Mouse (Mus musculus) neural tube, embryonic 11.5 days (tissue): ENCODE results near the gene Gm28051. TPM values are rescaled to one million over a fixed set of nuclear protein-coding genes. Genes with fewer than 3 reads are reported as not detected.

Source experiments
- ATAC-seq: fragments of 200-750 bp; cut with Nextera tagmentation; 2 replicates; pipeline ENCODE4 v1.8.0; 2017; ENCODE audit warnings: moderate number of reproducible peaks, mild to moderate bottlenecking, moderate TSS enrichment, moderate library complexity; ENCODE audit not compliant: insufficient read depth, low FRiP score, low TSS enrichment
- DNase-seq: peaks from one replicate; pipeline ENCODE4 v3.0.0-alpha.2; 2015; ENCODE audit warnings: low spot score
- H3K27ac ChIP-seq: fragments of 300-500 bp; sonication (generic); 2 replicates; pipeline ENCODE4 v1.5.1; 2014; ENCODE audit warnings: low read depth, mild to moderate bottlenecking, low read length
- H3K27me3 ChIP-seq: fragments of 300-500 bp; sonication (generic); 2 replicates; pipeline ENCODE4 v1.6.1; 2014; ENCODE audit warnings: mild to moderate bottlenecking, low read length, mixed read lengths; ENCODE audit not compliant: control insufficient read depth, insufficient read depth
- H3K36me3 ChIP-seq: fragments of 300-500 bp; sonication (generic); 2 replicates; pipeline ENCODE4 v1.6.1; 2014; ENCODE audit warnings: mild to moderate bottlenecking, low read length, moderate library complexity, mixed read lengths; ENCODE audit not compliant: control insufficient read depth, insufficient read depth
- H3K4me1 ChIP-seq: fragments of 300-500 bp; sonication (generic); 2 replicates; pipeline ENCODE4 v1.6.1; 2014; ENCODE audit warnings: low read length, mixed read lengths; ENCODE audit not compliant: control insufficient read depth, insufficient read depth
- H3K4me2 ChIP-seq: fragments of 300-500 bp; sonication (generic); 2 replicates; pipeline ENCODE4 v1.6.1; 2014; ENCODE audit warnings: low read depth, mild to moderate bottlenecking, moderate library complexity
- H3K4me3 ChIP-seq: fragments of 300-500 bp; sonication (generic); 2 replicates; pipeline ENCODE4 v1.5.1; 2014; ENCODE audit warnings: low read depth, low read length
- H3K9ac ChIP-seq: fragments of 300-500 bp; sonication (generic); 2 replicates; pipeline ENCODE4 v1.6.1; 2014; ENCODE audit warnings: mild to moderate bottlenecking, low read length
- H3K9me3 ChIP-seq: fragments of 300-500 bp; sonication (generic); 2 replicates; pipeline ENCODE4 v1.6.1; 2016; ENCODE audit warnings: low read length; ENCODE audit not compliant: control insufficient read depth
- WGBS: fragments of 180-500 bp; shearing (Covaris S2); extraction: QIAGEN DNeasy Blood & Tissue Kit; methylation state at CpG from one replicate; pipeline ENCODE4 v1.1.7; 2014; 5-methylcytosine and 5-hydroxymethylcytosine counted together
- polyA plus RNA-seq: library from polyadenylated mRNA; unstranded; fragments of >200 nt; fragmentation: Nextera tagmentation; extraction: Ambion mirVana; gene quantifications from 2 replicates; pipeline ENCODE4 v1.2.1, GENCODE M21; 2014

Gm28051 gene
- polyA plus RNA-seq, 1 experiment from 2014 or later = not detected

GRCm38 (mm10) chr12:102701691-102702207 is 55.8 kb downstream of the Gm28051 start:
- no peak overlapping the region for H3K27ac ChIP-seq
- no peak for DNase-seq
- no peak overlapping the region for H3K4me3 ChIP-seq
- no peak for ATAC-seq
- no peak overlapping the region for H3K4me2 ChIP-seq
- H3K27me3 ChIP-seq = no peaks in the 10 kb centered on the region
- H3K9ac ChIP-seq = no peak overlapping the region
- H3K4me1 ChIP-seq = peaks cover 36% of the 10 kb centered on the region
- 88% methylated on average over 5 of the region's 5 CpGs for WGBS
- no peaks in the 10 kb centered on the region for H3K9me3 ChIP-seq
- H3K36me3 ChIP-seq = no peaks in the 10 kb centered on the region

GRCm38 (mm10) chr12:102700453-102700852 is 57.1 kb downstream of the Gm28051 start:
- no peaks in the 10 kb centered on the region for H3K9me3 ChIP-seq
- no peak for ATAC-seq
- 74% methylated on average over 12 of the region's 12 CpGs for WGBS
- no peak overlapping the region for H3K27ac ChIP-seq
- H3K4me1 ChIP-seq = peaks cover 36% of the 10 kb centered on the region
- no peak for DNase-seq
- H3K4me3 ChIP-seq = no peak overlapping the region
- H3K4me2 ChIP-seq = no peak overlapping the region
- H3K27me3 ChIP-seq = no peaks in the 10 kb centered on the region
- no peak overlapping the region for H3K9ac ChIP-seq
- H3K36me3 ChIP-seq = no peaks in the 10 kb centered on the region

GRCm38 (mm10) chr12:102699156-102699555 is 58.4 kb downstream of the Gm28051 start:
- H3K4me2 ChIP-seq = no peak overlapping the region
- peaks cover 33% of the 10 kb centered on the region for H3K4me1 ChIP-seq
- no peak overlapping the region for H3K4me3 ChIP-seq
- H3K27me3 ChIP-seq = no peaks in the 10 kb centered on the region
- H3K9me3 ChIP-seq = no peaks in the 10 kb centered on the region
- H3K36me3 ChIP-seq = no peaks in the 10 kb centered on the region
- DNase-seq (no peak), ATAC-seq (no peak)
- no peak overlapping the region for H3K9ac ChIP-seq
- H3K27ac ChIP-seq = no peak overlapping the region
- 14% methylated on average over 1 of the region's 1 CpGs for WGBS

GRCm38 (mm10) chr12:102698089-102698684 is 59.4 kb downstream of the Gm28051 start:
- H3K27me3 ChIP-seq = no peaks in the 10 kb centered on the region
- H3K4me2 ChIP-seq = no peak overlapping the region
- H3K36me3 ChIP-seq = no peaks in the 10 kb centered on the region
- DNase-seq (peak; percentile 58), ATAC-seq (peak; percentile 77)
- 0% methylated on average over 1 of the region's 1 CpGs for WGBS
- H3K9me3 ChIP-seq = no peaks in the 10 kb centered on the region
- peaks cover 29% of the 10 kb centered on the region for H3K4me1 ChIP-seq
- peak overlapping the region; percentile 67 for H3K27ac ChIP-seq
- H3K9ac ChIP-seq = peak overlapping the region; percentile 23
- H3K4me3 ChIP-seq = no peak overlapping the region

GRCm38 (mm10) chr12:102697381-102697780 is 60.2 kb downstream of the Gm28051 start:
- H3K9me3 ChIP-seq = no peaks in the 10 kb centered on the region
- no peaks in the 10 kb centered on the region for H3K27me3 ChIP-seq
- WGBS = 76% methylated on average over 7 of the region's 7 CpGs
- H3K9ac ChIP-seq = no peak overlapping the region
- ATAC-seq (no peak), DNase-seq (no peak)
- H3K27ac ChIP-seq = no peak overlapping the region
- no peak overlapping the region for H3K4me2 ChIP-seq
- H3K36me3 ChIP-seq = no peaks in the 10 kb centered on the region
- H3K4me3 ChIP-seq = no peak overlapping the region
- H3K4me1 ChIP-seq = peaks cover 21% of the 10 kb centered on the region

GRCm38 (mm10) chr12:102696635-102697354 is 60.8 kb downstream of the Gm28051 start:
- 89% methylated on average over 14 of the region's 14 CpGs for WGBS
- H3K36me3 ChIP-seq = no peaks in the 10 kb centered on the region
- peaks cover 20% of the 10 kb centered on the region for H3K4me1 ChIP-seq
- DNase-seq = no peak
- ATAC-seq = no peak
- H3K9ac ChIP-seq = no peak overlapping the region
- H3K4me2 ChIP-seq = no peak overlapping the region
- no peak overlapping the region for H3K4me3 ChIP-seq
- H3K9me3 ChIP-seq = no peaks in the 10 kb centered on the region
- no peaks in the 10 kb centered on the region for H3K27me3 ChIP-seq
- no peak overlapping the region for H3K27ac ChIP-seq

- ATAC-seq = no peak
- H3K9me3 ChIP-seq = no peaks in the 10 kb centered on the region
- no peaks in the 10 kb centered on the region for H3K36me3 ChIP-seq
- H3K4me1 ChIP-seq = peaks cover 19% of the 10 kb centered on the region
- no peak for DNase-seq
- H3K27me3 ChIP-seq = no peaks in the 10 kb centered on the region
- H3K4me2 ChIP-seq = no peak overlapping the region
- no peak overlapping the region for H3K27ac ChIP-seq
- H3K9ac ChIP-seq = no peak overlapping the region
- 58% methylated on average over 18 of the region's 18 CpGs for WGBS
- H3K4me3 ChIP-seq = no peak overlapping the region
Observed at GRCm38 (mm10) chr12:102695369-102696239, 62.0 kb downstream of the Gm28051 start.

- Histone ChIP-seq H3K4me2 (no peak overlapping the region), H3K9ac (no peak overlapping the region), H3K9me3 (no peaks in the 10 kb centered on the region), H3K36me3 (no peaks in the 10 kb centered on the region), H3K27ac (no peak overlapping the region), H3K27me3 (no peaks in the 10 kb centered on the region), H3K4me1 (peaks cover 6% of the 10 kb centered on the region; the same call in 1 of the 2 replicates), H3K4me3 (no peak overlapping the region)
- no peak for DNase-seq
- ATAC-seq = no peak
- WGBS = 58% methylated on average over 5 of the region's 7 CpGs
Observed at GRCm38 (mm10) chr12:102691761-102692160, 65.8 kb downstream of the Gm28051 start.
